Mouse (Mus musculus): ENCODE results near the gene Sik3. TPM values are rescaled to one million over a fixed set of nuclear protein-coding genes. Genes with fewer than 3 reads are reported as not detected.

Gene Sik3
- polyA plus RNA-seq, 1 experiment from 2014 or later = 10.6 TPM

DNA sequence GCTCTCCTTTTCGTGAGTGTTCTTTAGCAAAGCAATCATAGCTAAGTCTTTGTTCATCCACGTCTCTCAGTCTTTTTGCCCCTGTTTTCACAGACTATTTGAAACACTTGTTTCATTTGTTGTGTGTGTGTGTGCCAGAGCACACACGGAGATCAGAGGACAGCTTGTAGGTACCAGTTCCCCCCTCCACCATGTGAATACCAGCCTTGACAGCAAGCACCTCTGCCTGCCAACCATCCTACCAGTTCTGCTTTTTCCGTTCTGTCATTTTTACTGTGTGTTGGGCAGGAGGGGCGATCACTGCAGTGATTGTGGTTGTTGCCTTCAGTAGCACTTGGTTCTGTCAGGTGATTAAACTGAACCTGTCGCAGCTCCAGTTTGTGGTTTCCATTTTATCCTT is 132.4 kb downstream of the Sik3 start:
- no peaks in the 10 kb centered on the region for H3K27me3 ChIP-seq (ENCODE audit: control insufficient read depth, insufficient read depth, low read length)
- H3K27ac ChIP-seq (replicated peaks; ENCODE audit: low read depth, low read length) = no peak overlapping the region
- no peak overlapping the region for H3K4me2 ChIP-seq (ENCODE audit: low read depth, severe bottlenecking)
- H3K9me3 ChIP-seq (ENCODE audit: control insufficient read depth, low read length) = no peaks in the 10 kb centered on the region
- DNase-seq (ENCODE audit: low spot score) = no peak
- H3K4me1 ChIP-seq (ENCODE audit: control insufficient read depth, insufficient read depth, low read length) = no peaks in the 10 kb centered on the region
- H3K36me3 ChIP-seq (ENCODE audit: control insufficient read depth, insufficient read depth, low read length) = no peaks in the 10 kb centered on the region; the same call in 1 of the 2 replicates
- ATAC-seq (ENCODE audit: insufficient number of reproducible peaks, low FRiP score, low TSS enrichment, low read depth) = no peak
- no peak overlapping the region for H3K4me3 ChIP-seq (ENCODE audit: low read depth, low read length)
- H3K9ac ChIP-seq (ENCODE audit: low read length) = no peak overlapping the region
- 84% methylated on average over 6 of the region's 6 CpGs for WGBS

DNA sequence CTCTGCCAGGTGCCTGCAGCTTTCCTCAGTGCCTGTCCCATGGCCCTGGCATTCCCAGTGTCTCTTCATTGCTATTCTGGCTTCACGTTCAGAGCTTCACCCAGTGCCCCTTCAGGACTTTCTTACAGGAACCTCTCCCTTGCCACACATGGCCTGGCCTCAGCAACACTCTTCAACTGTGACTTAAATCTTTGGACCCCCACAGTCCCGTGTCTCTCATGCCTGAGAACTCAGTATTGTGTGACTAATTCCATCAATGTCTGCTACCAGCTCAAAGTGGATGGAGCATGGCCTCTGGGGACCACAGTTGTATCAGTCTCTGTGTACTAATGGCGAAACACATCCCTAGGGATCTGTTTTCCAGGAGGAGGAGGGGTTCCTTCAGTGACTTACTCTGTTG is 133.8 kb downstream of the Sik3 start:
- no peak for ATAC-seq (ENCODE audit: insufficient number of reproducible peaks, low FRiP score, low TSS enrichment, low read depth)
- WGBS = 79% methylated on average over 3 of the region's 3 CpGs
- no peak for DNase-seq (ENCODE audit: low spot score)
- peaks cover 5% of the 10 kb centered on the region for H3K4me1 ChIP-seq (ENCODE audit: control insufficient read depth, insufficient read depth, low read length)
- no peak overlapping the region for H3K9ac ChIP-seq (ENCODE audit: low read length)
- no peaks in the 10 kb centered on the region for H3K27me3 ChIP-seq (ENCODE audit: control insufficient read depth, insufficient read depth, low read length)
- H3K27ac ChIP-seq (replicated peaks; ENCODE audit: low read depth, low read length) = no peak overlapping the region
- no peaks in the 10 kb centered on the region; the same call in 1 of the 2 replicates for H3K36me3 ChIP-seq (ENCODE audit: control insufficient read depth, insufficient read depth, low read length)
- no peaks in the 10 kb centered on the region for H3K9me3 ChIP-seq (ENCODE audit: control insufficient read depth, low read length)
- no peak overlapping the region for H3K4me3 ChIP-seq (ENCODE audit: low read depth, low read length)
- no peak overlapping the region for H3K4me2 ChIP-seq (ENCODE audit: low read depth, severe bottlenecking)

DNA sequence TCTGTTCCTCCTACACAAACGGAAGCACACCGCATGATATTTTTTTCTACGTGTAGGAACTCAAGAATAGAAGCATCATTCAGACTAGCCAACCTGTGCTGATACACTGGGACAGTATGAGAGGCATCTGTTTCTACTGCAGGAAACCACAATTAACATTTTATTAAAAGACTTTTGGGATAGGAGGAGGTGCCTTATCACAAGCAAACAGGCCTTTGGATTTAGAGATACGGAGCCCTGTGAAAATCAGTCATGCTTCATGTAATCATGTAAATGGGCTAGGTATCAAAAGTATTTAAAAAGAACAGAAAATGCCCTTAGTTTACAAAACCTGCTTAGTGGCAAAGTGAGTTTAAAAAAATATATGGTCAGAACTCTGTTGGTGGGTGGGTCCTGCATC is 136.1 kb downstream of the Sik3 start:
- no peaks in the 10 kb centered on the region for H3K9me3 ChIP-seq (ENCODE audit: control insufficient read depth, low read length)
- peaks cover 9% of the 10 kb centered on the region for H3K4me1 ChIP-seq (ENCODE audit: control insufficient read depth, insufficient read depth, low read length)
- 93% methylated on average over 4 of the region's 4 CpGs for WGBS
- ATAC-seq (ENCODE audit: insufficient number of reproducible peaks, low FRiP score, low TSS enrichment, low read depth) = no peak
- H3K4me3 ChIP-seq (ENCODE audit: low read depth, low read length) = no peak overlapping the region
- H3K4me2 ChIP-seq (ENCODE audit: low read depth, severe bottlenecking) = no peak overlapping the region
- no peak overlapping the region for H3K27ac ChIP-seq (replicated peaks; ENCODE audit: low read depth, low read length)
- no peak for DNase-seq (ENCODE audit: low spot score)
- no peak overlapping the region for H3K9ac ChIP-seq (ENCODE audit: low read length)
- no peaks in the 10 kb centered on the region for H3K27me3 ChIP-seq (ENCODE audit: control insufficient read depth, insufficient read depth, low read length)
- no peaks in the 10 kb centered on the region; the same call in 1 of the 2 replicates for H3K36me3 ChIP-seq (ENCODE audit: control insufficient read depth, insufficient read depth, low read length)

DNA sequence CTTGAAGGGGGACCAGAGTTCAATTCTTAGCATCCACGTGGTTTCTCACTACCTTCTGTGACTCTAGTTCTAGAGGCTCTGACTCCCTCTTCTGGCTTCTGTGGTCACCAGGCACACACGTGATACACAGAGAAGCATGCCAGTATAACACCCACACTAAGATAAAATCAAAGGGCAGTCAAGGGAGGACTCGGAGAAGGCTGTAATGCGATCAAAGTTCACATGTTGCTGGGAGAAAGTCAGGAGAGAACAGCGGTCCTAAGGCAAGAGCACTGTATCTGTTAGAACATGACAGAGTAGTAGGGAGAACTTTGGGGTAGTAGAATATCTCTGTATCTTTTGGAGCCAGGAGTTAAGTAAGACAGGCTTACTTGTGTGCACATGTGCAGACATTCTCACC is 136.8 kb downstream of the Sik3 start:
- Histone ChIP-seq H3K4me1 (ENCODE audit: control insufficient read depth, insufficient read depth, low read length) (peaks cover 9% of the 10 kb centered on the region), H3K9me3 (ENCODE audit: control insufficient read depth, low read length) (no peaks in the 10 kb centered on the region), H3K27ac (replicated peaks; ENCODE audit: low read depth, low read length) (no peak overlapping the region), H3K4me2 (ENCODE audit: low read depth, severe bottlenecking) (no peak overlapping the region), H3K9ac (ENCODE audit: low read length) (no peak overlapping the region), H3K36me3 (ENCODE audit: control insufficient read depth, insufficient read depth, low read length) (no peaks in the 10 kb centered on the region; the same call in 1 of the 2 replicates), H3K27me3 (ENCODE audit: control insufficient read depth, insufficient read depth, low read length) (no peaks in the 10 kb centered on the region), H3K4me3 (ENCODE audit: low read depth, low read length) (no peak overlapping the region)
- WGBS = 82% methylated on average over 5 of the region's 5 CpGs
- DNase-seq (ENCODE audit: low spot score) (no peak), ATAC-seq (ENCODE audit: insufficient number of reproducible peaks, low FRiP score, low TSS enrichment, low read depth) (no peak)

DNA sequence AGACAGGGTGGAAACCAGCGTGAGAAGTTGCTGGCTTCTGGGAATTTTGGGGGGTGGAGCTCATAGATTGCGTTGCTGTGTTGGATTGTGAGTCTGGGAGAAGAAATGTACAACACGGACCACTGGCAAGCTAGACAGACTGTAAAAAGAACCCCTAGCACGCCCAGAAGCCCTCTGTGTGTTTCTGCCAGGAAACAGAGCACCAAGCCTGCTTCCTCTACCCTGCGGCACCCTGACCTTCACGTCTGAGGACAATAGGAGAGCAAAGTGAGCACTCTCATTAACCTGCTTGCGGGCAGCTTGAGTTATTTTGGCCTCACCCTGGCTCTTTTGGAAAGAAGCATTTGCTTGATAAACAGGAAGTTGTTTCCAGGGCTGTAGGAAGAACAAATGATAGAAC is 137.5 kb downstream of the Sik3 start:
- Histone ChIP-seq H3K27me3 (ENCODE audit: control insufficient read depth, insufficient read depth, low read length) (no peaks in the 10 kb centered on the region), H3K27ac (replicated peaks; ENCODE audit: low read depth, low read length) (no peak overlapping the region; the same call in 1 of the 2 replicates), H3K4me2 (ENCODE audit: low read depth, severe bottlenecking) (no peak overlapping the region), H3K9ac (ENCODE audit: low read length) (no peak overlapping the region), H3K4me1 (ENCODE audit: control insufficient read depth, insufficient read depth, low read length) (peaks cover 9% of the 10 kb centered on the region), H3K4me3 (ENCODE audit: low read depth, low read length) (no peak overlapping the region), H3K36me3 (ENCODE audit: control insufficient read depth, insufficient read depth, low read length) (no peaks in the 10 kb centered on the region; the same call in 1 of the 2 replicates), H3K9me3 (ENCODE audit: control insufficient read depth, low read length) (no peaks in the 10 kb centered on the region)
- WGBS = 70% methylated on average over 7 of the region's 7 CpGs
- DNase-seq (ENCODE audit: low spot score) (no peak), ATAC-seq (ENCODE audit: insufficient number of reproducible peaks, low FRiP score, low TSS enrichment, low read depth) (no peak)

DNA sequence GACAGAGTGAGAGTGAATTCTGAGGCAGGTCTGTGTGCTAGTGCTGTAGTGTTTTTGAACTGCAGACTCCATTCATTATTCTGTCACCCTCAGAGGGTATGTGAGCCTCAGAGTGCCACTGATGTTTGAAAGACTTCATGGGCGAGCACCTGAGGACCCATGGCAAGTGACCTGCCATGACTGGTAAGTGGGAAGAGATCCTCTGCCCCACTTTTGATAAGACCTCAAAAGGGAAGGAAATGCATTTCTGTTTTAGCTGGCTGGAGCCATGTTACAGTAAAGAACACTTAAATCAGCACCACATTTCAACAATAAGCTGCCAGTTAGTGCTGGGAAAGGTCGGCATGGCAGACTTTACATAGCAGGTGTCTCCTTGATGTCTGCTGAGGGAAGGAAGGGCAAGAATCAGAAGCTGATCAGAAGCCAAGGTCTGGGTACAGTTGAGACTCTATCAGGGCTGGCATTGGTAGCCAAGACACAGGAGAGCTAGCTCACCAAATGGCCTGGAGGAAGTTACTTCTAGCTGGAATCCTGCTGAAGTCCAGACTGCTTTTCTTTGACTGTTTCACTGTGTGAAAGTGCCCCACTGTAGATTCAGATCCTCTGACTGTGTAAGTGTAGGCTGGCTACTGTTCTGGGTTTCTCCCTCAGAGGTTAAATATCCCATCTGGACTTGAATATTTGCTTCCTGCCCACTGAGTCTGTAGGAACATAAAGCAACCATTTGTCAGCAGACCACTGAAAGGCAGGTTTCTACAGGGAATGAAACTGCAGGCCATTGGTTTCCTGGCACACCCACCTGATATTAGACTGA is 138.5 kb downstream of the Sik3 start:
- no peaks in the 10 kb centered on the region for H3K27me3 ChIP-seq (ENCODE audit: control insufficient read depth, insufficient read depth, low read length)
- WGBS = 61% methylated on average over 2 of the region's 2 CpGs
- H3K4me2 ChIP-seq (ENCODE audit: low read depth, severe bottlenecking) = no peak overlapping the region
- H3K36me3 ChIP-seq (ENCODE audit: control insufficient read depth, insufficient read depth, low read length) = no peaks in the 10 kb centered on the region; the same call in 1 of the 2 replicates
- H3K4me3 ChIP-seq (ENCODE audit: low read depth, low read length) = no peak overlapping the region
- peaks cover 9% of the 10 kb centered on the region for H3K4me1 ChIP-seq (ENCODE audit: control insufficient read depth, insufficient read depth, low read length)
- no peak for DNase-seq (ENCODE audit: low spot score)
- 0 out of 2 replicates have a peak overlapping the region, but pooled peaks have one; percentile 23 for H3K27ac ChIP-seq (replicated peaks; ENCODE audit: low read depth, low read length)
- ATAC-seq (ENCODE audit: insufficient number of reproducible peaks, low FRiP score, low TSS enrichment, low read depth) = no peak
- no peak overlapping the region for H3K9ac ChIP-seq (ENCODE audit: low read length)
- H3K9me3 ChIP-seq (ENCODE audit: control insufficient read depth, low read length) = no peaks in the 10 kb centered on the region

DNA sequence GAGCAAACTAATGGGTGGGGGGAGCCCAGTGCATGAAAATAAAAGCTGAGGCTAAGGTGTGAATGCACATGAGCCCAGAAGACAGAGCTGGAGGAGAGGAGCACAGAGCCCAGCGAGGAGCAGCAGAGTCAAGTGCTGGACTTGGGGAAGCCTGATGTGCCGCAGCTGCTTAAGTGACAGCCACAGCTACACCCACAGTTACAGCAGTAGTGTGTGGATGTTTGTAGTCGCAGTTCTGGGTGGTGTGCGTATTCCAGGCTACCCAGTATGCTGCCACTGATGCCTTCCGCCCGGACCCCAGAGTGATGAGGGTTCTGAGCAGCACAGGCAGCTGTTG is 139.1 kb downstream of the Sik3 start:
- no peak overlapping the region for H3K4me2 ChIP-seq (ENCODE audit: low read depth, severe bottlenecking)
- H3K9ac ChIP-seq (ENCODE audit: low read length) = no peak overlapping the region
- H3K4me1 ChIP-seq (ENCODE audit: control insufficient read depth, insufficient read depth, low read length) = peaks cover 9% of the 10 kb centered on the region
- 74% methylated on average over 6 of the region's 6 CpGs for WGBS
- no peaks in the 10 kb centered on the region for H3K27me3 ChIP-seq (ENCODE audit: control insufficient read depth, insufficient read depth, low read length)
- ATAC-seq (ENCODE audit: insufficient number of reproducible peaks, low FRiP score, low TSS enrichment, low read depth) = no peak
- H3K9me3 ChIP-seq (ENCODE audit: control insufficient read depth, low read length) = no peaks in the 10 kb centered on the region
- no peak overlapping the region for H3K4me3 ChIP-seq (ENCODE audit: low read depth, low read length)
- DNase-seq (ENCODE audit: low spot score) = no peak
- H3K27ac ChIP-seq (replicated peaks; ENCODE audit: low read depth, low read length) = no peak overlapping the region
- no peaks in the 10 kb centered on the region; the same call in 1 of the 2 replicates for H3K36me3 ChIP-seq (ENCODE audit: control insufficient read depth, insufficient read depth, low read length)

DNA sequence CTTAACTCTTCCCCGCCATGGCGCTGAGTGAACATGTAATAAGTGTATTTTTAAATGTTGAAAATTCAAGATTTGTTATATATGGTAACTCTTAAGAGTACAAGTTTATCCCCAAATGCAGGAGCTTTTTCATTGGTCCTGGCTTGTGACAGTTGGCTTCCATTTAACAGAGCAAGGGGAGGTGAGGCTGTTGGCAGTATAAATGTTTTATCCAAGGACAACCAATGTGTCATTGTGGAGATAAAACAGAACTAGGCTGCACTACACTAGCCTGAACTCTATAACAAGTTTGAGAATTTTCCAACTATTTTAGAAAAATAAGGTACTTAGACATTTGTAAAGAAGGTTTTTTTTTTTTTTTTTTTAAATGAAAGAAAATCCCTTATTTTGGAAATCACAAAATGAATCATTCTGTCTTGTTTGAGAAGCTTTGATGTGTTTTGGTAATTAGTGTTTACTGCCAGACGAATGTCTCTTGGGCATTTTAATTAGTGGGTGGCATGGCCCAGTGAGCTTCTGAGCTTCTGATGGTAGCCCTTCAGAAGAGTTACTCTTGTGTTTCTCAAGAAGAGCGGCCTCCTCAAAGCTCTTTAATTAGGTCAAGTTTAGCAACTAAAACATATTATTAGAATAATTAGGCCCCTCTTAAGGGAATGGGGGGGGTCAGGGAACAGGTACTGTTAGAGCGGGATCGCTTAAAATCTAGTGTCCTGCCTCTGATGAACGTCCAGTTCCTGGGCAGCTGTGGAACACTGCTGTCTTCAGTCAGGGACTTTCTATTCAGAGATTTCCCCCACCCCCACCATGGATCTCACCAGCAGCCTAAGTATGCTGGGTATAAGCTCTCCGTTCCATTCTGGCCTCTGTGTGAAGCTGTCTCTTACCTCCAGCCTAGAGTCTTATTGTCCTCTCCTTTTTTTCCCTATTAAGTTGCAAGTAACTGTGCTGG is 139.7 kb downstream of the Sik3 start:
- no peak overlapping the region for H3K4me2 ChIP-seq (ENCODE audit: low read depth, severe bottlenecking)

More for the DNA sequence above, 139.7 kb downstream of the Sik3 start:
- Histone ChIP-seq H3K9me3 (ENCODE audit: control insufficient read depth, low read length) (no peaks in the 10 kb centered on the region), H3K9ac (ENCODE audit: low read length) (no peak overlapping the region), H3K27ac (replicated peaks; ENCODE audit: low read depth, low read length) (no peak overlapping the region), H3K4me3 (ENCODE audit: low read depth, low read length) (no peak overlapping the region), H3K27me3 (ENCODE audit: control insufficient read depth, insufficient read depth, low read length) (no peaks in the 10 kb centered on the region), H3K4me1 (ENCODE audit: control insufficient read depth, insufficient read depth, low read length) (peaks cover 9% of the 10 kb centered on the region), H3K36me3 (ENCODE audit: control insufficient read depth, insufficient read depth, low read length) (no peaks in the 10 kb centered on the region; the same call in 1 of the 2 replicates)
- DNase-seq (ENCODE audit: low spot score) (no peak), ATAC-seq (ENCODE audit: insufficient number of reproducible peaks, low FRiP score, low TSS enrichment, low read depth) (no peak)
- WGBS = 57% methylated on average over 8 of the region's 8 CpGs

Data from limb, embryonic 11.5 days (tissue).